Mouse (Mus musculus) midbrain, embryonic 11.5 days (tissue): ENCODE measurements at regions not wholly inside any gene's neighbourhood (a gene's known extent, or its start where the extent isn't known, plus 50 kb on each side); places are given as distances from the start of the nearest gene placed in this dataset.
A peak's percentile ranks its signal among the peaks of the same experiment; 100 is the strongest.
"Not testable (repeated sequence)": the region's sequence is repeated elsewhere in the genome, so short reads cannot be mapped to it uniquely, and the experiment has no call there.

Source experiments
- ATAC-seq: fragments of 200-750 bp; cut with Nextera tagmentation; 2 replicates; pipeline ENCODE4 v1.8.0; 2017; ENCODE audit warnings: moderate TSS enrichment, moderate library complexity; ENCODE audit not compliant: low FRiP score
- DNase-seq: peaks from one replicate; pipeline ENCODE4 v3.0.0; 2015; ENCODE audit warnings: low spot score; ENCODE audit errors: missing footprints
- H3K27ac ChIP-seq: fragments of 300-500 bp; sonication (generic); 2 replicates; pipeline ENCODE4 v1.5.1; 2014; ENCODE audit warnings: low read depth, low read length
- H3K27me3 ChIP-seq: fragments of 300-500 bp; sonication (generic); 2 replicates; pipeline ENCODE4 v1.6.1; 2014; ENCODE audit warnings: mild to moderate bottlenecking, low read length, moderate library complexity, mixed read lengths; ENCODE audit not compliant: control insufficient read depth, insufficient read depth
- H3K36me3 ChIP-seq: fragments of 300-500 bp; sonication (generic); 2 replicates; pipeline ENCODE4 v1.6.1; 2014; ENCODE audit warnings: mild to moderate bottlenecking, low read length, moderate library complexity, mixed read lengths; ENCODE audit not compliant: control insufficient read depth, insufficient read depth
- H3K4me1 ChIP-seq: fragments of 300-500 bp; sonication (generic); 2 replicates; pipeline ENCODE4 v1.6.1; 2014; ENCODE audit warnings: low read length; ENCODE audit not compliant: control insufficient read depth, insufficient read depth
- H3K4me2 ChIP-seq: fragments of 300-500 bp; sonication (generic); 2 replicates; pipeline ENCODE4 v1.6.1; 2014; ENCODE audit warnings: mild to moderate bottlenecking, moderate library complexity
- H3K4me3 ChIP-seq: fragments of 300-500 bp; sonication (generic); 2 replicates; pipeline ENCODE4 v1.5.1; 2014; ENCODE audit warnings: low read depth, low read length
- H3K9ac ChIP-seq: fragments of 300-500 bp; sonication (generic); 2 replicates; pipeline ENCODE4 v1.6.1; 2014; ENCODE audit warnings: low read length
- H3K9me3 ChIP-seq: fragments of 300-500 bp; sonication (generic); 2 replicates; pipeline ENCODE4 v1.6.1; 2016; ENCODE audit warnings: low read length; ENCODE audit not compliant: control insufficient read depth
- WGBS: fragments of 180-500 bp; shearing (Covaris S2); extraction: QIAGEN DNeasy Blood & Tissue Kit; methylation state at CpG from one replicate; pipeline ENCODE4 v1.1.7; 2014; 5-methylcytosine and 5-hydroxymethylcytosine counted together

GRCm38 (mm10) chr17:69563165-69563564 lies 124.0 kb downstream of the Akain1 start:
- ATAC-seq (peak; percentile 82; the same call in 1 of the 2 replicates), DNase-seq (peak; percentile 93)
- H3K4me2 ChIP-seq, result no peak overlapping the region
- H3K36me3 ChIP-seq, result no peaks in the 10 kb centered on the region
- H3K4me1 ChIP-seq, result no peaks in the 10 kb centered on the region
- 11% methylated on average over 4 of the region's 4 CpGs for WGBS
- H3K27ac ChIP-seq, result no peak overlapping the region
- H3K4me3 ChIP-seq, result no peak overlapping the region
- H3K9ac ChIP-seq, result no peak overlapping the region
- no peaks in the 10 kb centered on the region for H3K9me3 ChIP-seq
- no peaks in the 10 kb centered on the region for H3K27me3 ChIP-seq

GRCm38 (mm10) chr17:69571070-69571669 lies 132.0 kb downstream of the Akain1 start:
- H3K9ac ChIP-seq, H3K27ac ChIP-seq, H3K27me3 ChIP-seq, H3K4me2 ChIP-seq, DNase-seq, H3K4me3 ChIP-seq, H3K9me3 ChIP-seq, ATAC-seq, H3K4me1 ChIP-seq, H3K36me3 ChIP-seq: not testable (repeated sequence)
- 76% methylated on average over 8 of the region's 8 CpGs for WGBS

DNA sequence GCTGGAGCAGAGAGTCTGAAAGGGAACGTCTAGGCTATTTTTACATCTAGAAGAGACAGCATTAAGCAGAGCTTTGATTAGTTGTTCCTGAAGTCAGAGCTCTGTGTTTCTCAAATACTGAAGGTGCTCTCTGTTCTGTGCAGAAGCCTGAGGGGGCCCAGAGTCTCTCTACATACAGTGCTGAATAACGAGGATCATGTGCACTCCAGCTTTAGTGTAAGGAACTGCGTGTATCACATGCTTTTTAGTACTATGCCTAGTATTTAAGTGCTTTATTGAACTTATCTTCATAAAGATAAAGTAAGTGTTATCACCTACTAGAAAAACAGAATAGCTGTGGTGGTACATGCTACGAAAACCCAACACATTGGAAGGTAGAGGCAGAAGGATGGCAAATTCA lies 151.4 kb downstream of the Akain1 start:
- DNase-seq (no peak), ATAC-seq (no peak)
- no peaks in the 10 kb centered on the region for H3K36me3 ChIP-seq
- H3K27me3 ChIP-seq, result no peaks in the 10 kb centered on the region
- H3K9me3 ChIP-seq, result no peaks in the 10 kb centered on the region
- H3K4me3 ChIP-seq, result no peak overlapping the region
- H3K4me1 ChIP-seq, result no peaks in the 10 kb centered on the region
- no peak overlapping the region for H3K4me2 ChIP-seq
- no peak overlapping the region for H3K27ac ChIP-seq
- H3K9ac ChIP-seq, result no peak overlapping the region
- WGBS, result 80% methylated on average over 4 of the region's 4 CpGs

DNA sequence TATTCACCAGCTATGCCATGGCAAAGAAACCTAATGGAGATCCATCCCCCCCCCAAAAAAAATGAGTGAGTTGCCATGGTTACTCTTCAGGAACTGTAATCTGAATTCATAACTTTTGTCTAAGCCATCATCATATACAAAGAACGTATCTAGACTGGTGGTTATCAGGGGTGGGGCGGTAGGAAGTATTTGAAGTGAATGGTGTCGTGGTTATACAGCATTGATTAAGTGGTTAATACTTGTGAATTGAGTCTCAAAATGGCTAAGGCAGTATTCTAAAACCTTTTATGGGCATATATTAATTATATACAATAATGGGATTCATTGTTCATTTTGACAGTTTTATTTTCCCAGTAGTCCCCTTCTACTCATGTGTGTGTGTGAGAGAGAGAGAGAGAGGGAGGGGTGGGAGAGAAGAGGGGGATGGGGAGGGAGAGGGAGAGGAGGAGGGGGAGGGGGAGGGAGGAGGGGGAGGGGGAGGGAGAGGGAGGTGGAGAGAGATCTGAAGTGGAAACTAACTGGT lies 158.7 kb downstream of the Akain1 start:
- Histone ChIP-seq H3K27ac (no peak overlapping the region), H3K9ac (no peak overlapping the region), H3K4me1 (no peaks in the 10 kb centered on the region), H3K4me3 (no peak overlapping the region), H3K36me3 (no peaks in the 10 kb centered on the region), H3K4me2 (no peak overlapping the region), H3K27me3 (no peaks in the 10 kb centered on the region), H3K9me3 (no peaks in the 10 kb centered on the region)
- ATAC-seq (no peak), DNase-seq (no peak)
- 78% methylated on average over 3 of the region's 3 CpGs for whole genome bisulfite sequencing

DNA sequence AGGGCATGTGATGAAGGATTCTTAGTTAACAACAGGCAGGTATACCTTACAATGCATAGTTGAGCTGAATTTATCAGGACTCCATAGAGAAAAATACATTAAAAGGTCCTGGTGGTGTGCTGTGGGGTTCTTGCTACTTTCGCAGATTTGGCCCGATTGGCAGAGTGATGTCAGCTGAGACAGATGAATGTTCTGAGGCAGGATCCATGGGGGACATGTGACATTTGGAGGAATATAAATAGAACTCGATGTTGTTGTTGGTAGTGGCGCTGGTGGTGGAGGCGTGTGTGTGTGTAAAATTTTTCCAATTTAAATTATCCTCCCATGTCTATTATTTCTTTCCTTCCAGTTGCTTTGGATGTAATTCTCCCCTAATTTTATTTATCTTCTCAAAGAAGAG lies 159.3 kb downstream of the Akain1 start:
- Histone ChIP-seq H3K27ac (no peak overlapping the region), H3K27me3 (no peaks in the 10 kb centered on the region), H3K36me3 (no peaks in the 10 kb centered on the region), H3K4me1 (no peaks in the 10 kb centered on the region), H3K4me2 (no peak overlapping the region), H3K4me3 (no peak overlapping the region), H3K9me3 (no peaks in the 10 kb centered on the region), H3K9ac (no peak overlapping the region)
- ATAC-seq, result no peak
- 96% methylated on average over 5 of the region's 5 CpGs for WGBS
- DNase-seq, result no peak

GRCm38 (mm10) chr17:69603596-69603995 lies 164.5 kb downstream of the Akain1 start:
- Histone ChIP-seq H3K36me3 (no peaks in the 10 kb centered on the region), H3K4me1 (no peaks in the 10 kb centered on the region), H3K9ac (no peak overlapping the region), H3K27me3 (no peaks in the 10 kb centered on the region), H3K9me3 (no peaks in the 10 kb centered on the region), H3K4me2 (no peak overlapping the region), H3K4me3 (no peak overlapping the region), H3K27ac (no peak overlapping the region)
- no peak for ATAC-seq
- no peak for DNase-seq

- H3K36me3 ChIP-seq, result no peaks in the 10 kb centered on the region
- H3K9me3 ChIP-seq, result no peaks in the 10 kb centered on the region
- DNase-seq (no peak), ATAC-seq (peak; percentile 16; the same call in 1 of the 2 replicates)
- 61% methylated on average over 6 of the region's 6 CpGs for WGBS
- H3K4me2 ChIP-seq, result no peak overlapping the region
- H3K27me3 ChIP-seq, result no peaks in the 10 kb centered on the region
- H3K4me3 ChIP-seq, result no peak overlapping the region
- no peak overlapping the region for H3K27ac ChIP-seq
- H3K4me1 ChIP-seq, result no peaks in the 10 kb centered on the region
- H3K9ac ChIP-seq, result no peak overlapping the region
Observed at GRCm38 (mm10) chr17:69604698-69605097, 165.6 kb downstream of the Akain1 start.

DNA sequence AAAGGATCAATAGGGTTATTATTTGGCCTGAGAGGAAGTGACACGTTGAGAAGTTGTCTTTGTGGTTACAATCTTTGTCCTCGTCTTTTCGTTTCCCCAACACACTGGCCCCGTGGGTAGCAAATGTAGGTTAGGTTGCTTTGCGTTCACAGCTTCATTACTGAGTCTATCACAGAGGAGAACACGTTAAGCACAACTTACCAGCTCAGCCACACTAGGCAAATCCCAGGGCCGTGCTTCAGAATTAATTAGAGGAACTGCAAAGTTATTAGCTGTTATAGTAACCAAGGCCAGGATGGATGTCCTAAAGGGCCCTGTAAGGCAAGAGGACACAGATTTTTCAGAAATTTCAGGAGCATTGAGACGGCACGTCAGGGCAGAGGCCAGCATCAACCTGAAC lies 166.3 kb downstream of the Akain1 start:
- Histone ChIP-seq H3K36me3 (no peaks in the 10 kb centered on the region), H3K9me3 (no peaks in the 10 kb centered on the region), H3K9ac (no peak overlapping the region), H3K27ac (no peak overlapping the region), H3K27me3 (no peaks in the 10 kb centered on the region), H3K4me1 (no peaks in the 10 kb centered on the region), H3K4me3 (no peak overlapping the region), H3K4me2 (no peak overlapping the region)
- WGBS, result 89% methylated on average over 9 of the region's 9 CpGs
- DNase-seq (no peak), ATAC-seq (no peak)

DNA sequence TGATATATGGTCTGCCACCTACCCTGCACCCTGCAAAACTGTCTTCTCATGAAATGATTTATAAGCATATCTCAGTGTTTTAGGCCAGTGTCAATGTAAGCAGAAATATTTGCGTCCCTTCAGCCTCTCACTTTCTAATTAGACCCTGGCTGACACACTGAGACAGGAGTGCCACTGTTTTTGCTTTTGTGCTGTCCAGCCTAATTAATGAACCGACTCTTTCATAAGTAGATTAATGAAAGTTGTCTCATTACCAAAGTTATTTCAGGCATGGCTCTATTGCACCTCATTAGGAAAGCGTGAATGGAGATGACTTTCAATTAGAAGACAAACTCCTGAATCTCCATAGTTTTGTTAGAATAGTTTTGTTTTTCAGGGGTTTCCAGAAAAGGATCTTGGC lies 192.3 kb downstream of the Akain1 start:
- H3K27me3 ChIP-seq, result no peaks in the 10 kb centered on the region
- no peak overlapping the region for H3K4me2 ChIP-seq
- DNase-seq (no peak), ATAC-seq (no peak)
- no peaks in the 10 kb centered on the region for H3K4me1 ChIP-seq
- no peaks in the 10 kb centered on the region for H3K36me3 ChIP-seq
- no peak overlapping the region for H3K4me3 ChIP-seq
- no peak overlapping the region for H3K9ac ChIP-seq
- H3K27ac ChIP-seq, result no peak overlapping the region
- no peaks in the 10 kb centered on the region for H3K9me3 ChIP-seq
- 82% methylated on average over 3 of the region's 3 CpGs for WGBS
